In the genomic region with DNA sequence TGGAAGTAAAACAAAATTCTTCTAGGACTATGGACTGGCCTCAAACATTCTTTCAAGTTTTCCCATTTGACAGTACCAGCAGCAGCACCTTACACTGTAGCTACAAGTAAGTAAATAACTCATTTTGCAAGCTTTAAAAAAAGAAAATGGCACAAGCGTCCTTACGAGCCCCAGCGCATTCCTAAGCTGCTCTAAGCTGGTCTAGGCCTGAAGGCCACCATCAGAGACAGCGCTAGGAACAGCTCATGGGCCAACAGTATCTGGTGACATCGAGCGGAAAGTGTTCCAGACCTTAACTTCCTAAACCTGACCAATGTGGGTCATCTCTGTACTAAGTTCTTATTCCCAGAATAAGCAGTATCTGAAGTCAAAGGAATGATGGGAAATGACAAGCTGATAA, we compare ENCODE assay signal across 24 mouse cellular contexts.
"Had no signal": no experiment of that assay in that cellular context is flagged by ENCODE, and none has a peak within 500 bp of the region (broad histone marks: within the 10 kb centered on the region; RNA-seq: fewer than 3 reads in every experiment).

No protein-coding gene starts in this region.

- H3K4me3 ChIP-seq: heart, adult 2 months; heart, embryonic 13.5 days; hindbrain, embryonic 13.5 days; hindbrain, embryonic 15.5 days; kidney, embryonic 15.5 days; limb, embryonic 13.5 days; limb, embryonic 15.5 days; liver, embryonic 12.5 days had no signal

- H3K9ac ChIP-seq: forebrain, postnatal 0 days; heart, embryonic 13.5 days; hindbrain, embryonic 13.5 days; hindbrain, embryonic 15.5 days; kidney, embryonic 15.5 days; limb, embryonic 13.5 days; limb, embryonic 15.5 days; liver, embryonic 12.5 days; liver, embryonic 14.5 days had no signal

- H3K4me2 ChIP-seq: heart, embryonic 11.5 days; heart, embryonic 13.5 days; hindbrain, embryonic 13.5 days; hindbrain, embryonic 15.5 days; kidney, embryonic 15.5 days; limb, embryonic 13.5 days; limb, embryonic 15.5 days; liver, embryonic 12.5 days had no signal

- ATAC-seq: forebrain, postnatal 0 days; hindbrain, postnatal 0 days; intestine, embryonic 16.5 days; liver, embryonic 12.5 days had no signal

- H3K4me1 ChIP-seq: hindbrain, embryonic 13.5 days; hindbrain, embryonic 15.5 days; limb, embryonic 13.5 days; limb, embryonic 15.5 days had no signal

- H3K9me3 ChIP-seq: hindbrain, embryonic 13.5 days; hindbrain, embryonic 15.5 days; kidney, embryonic 15.5 days; limb, embryonic 15.5 days; liver, embryonic 12.5 days had no signal

- H3K27me3 ChIP-seq: heart, embryonic 13.5 days; hindbrain, embryonic 13.5 days; hindbrain, embryonic 15.5 days; kidney, embryonic 15.5 days; limb, embryonic 13.5 days; limb, embryonic 15.5 days; liver, embryonic 12.5 days had no signal

- DNase-seq: forebrain, postnatal 0 days; gastrocnemius, postnatal 14 days; gastrocnemius, postnatal 36 days; heart, adult 2 months; heart, postnatal 10 days; kidney, adult 11 months; kidney, adult 9 months; kidney, postnatal 14 days; kidney, postnatal 36 days; layer of hippocampus, adult 9-11 months; layer of hippocampus, postnatal 36 days; left cerebral cortex, postnatal 4 days had no signal

- H3K36me3 ChIP-seq: hindbrain, embryonic 13.5 days; hindbrain, embryonic 15.5 days; limb, embryonic 13.5 days; limb, embryonic 15.5 days; liver, embryonic 12.5 days had no signal

- H3K27ac ChIP-seq: heart, adult 2 months; heart, embryonic 13.5 days; hindbrain, embryonic 13.5 days; hindbrain, embryonic 15.5 days; hindbrain, postnatal 0 days; kidney, embryonic 15.5 days; kidney, postnatal 0 days; limb, embryonic 13.5 days; limb, embryonic 15.5 days; liver, embryonic 12.5 days; liver, embryonic 14.5 days had no signal
